Mouse (Mus musculus) heart, adult 9 months (tissue): ENCODE measurements around the gene Cyp24a1.

ENCODE experiments used
- DNase-seq, 2 experiments: peaks; one replicate each; pipeline ENCODE4 v3.0.0; 2022; ENCODE audit warnings: low spot score in 2 of 2

Cyp24a1 gene

DNA sequence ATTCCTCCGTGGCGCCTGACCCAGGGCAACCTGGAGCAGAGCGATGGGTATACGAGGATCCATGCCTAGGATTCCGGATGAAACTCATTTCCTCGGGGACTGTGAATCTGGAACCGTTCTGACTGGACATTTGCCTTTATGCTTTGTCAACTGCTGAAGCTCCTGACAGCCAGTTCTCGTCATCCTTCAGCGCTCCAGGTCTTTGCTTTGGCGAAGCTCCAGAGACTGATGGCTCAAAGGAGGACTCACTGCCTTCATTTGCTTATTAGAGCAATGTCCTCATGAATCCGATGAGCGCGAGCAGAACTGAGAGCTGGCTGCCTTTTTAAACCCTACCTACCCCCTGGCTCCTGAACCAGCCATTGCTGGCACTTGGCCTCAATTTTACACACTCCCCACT, 58.2 kb downstream of the Cyp24a1 start:
- no peak for DNase-seq

- no peak for DNase-seq
These were observed 60.7 kb downstream of the Cyp24a1 start for GRCm38 (mm10) chr2:170436204-170436603.
